Comparison of ENCODE assay signal across 8 mouse cellular contexts in the genomic region with DNA sequence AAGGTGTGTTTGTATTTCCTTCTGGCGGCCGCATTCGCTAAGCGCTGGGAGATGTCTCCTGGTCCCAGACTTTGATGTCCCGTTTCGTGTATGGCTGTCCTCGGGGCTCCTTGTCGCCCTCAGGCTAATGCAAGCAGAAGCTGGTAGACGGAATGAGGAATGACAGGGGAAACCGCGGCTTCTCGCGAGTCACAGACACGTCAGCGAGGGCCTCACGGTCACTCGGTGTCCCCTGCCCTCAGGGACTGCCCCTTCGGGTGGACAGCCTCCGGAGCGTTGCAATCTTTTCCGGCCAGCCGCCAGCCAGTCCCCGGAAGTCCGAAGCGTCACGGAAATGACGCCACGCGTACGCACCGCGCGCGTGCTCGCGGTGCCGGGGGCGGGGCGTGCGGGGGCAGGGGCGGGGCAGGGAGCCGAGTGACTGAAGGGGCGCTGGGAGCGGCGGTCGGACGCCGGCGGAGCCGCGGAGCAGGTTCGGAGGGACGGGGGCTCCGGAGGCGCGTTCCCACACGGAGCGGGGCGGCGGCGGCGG. TPM values are rescaled to one million over a fixed set of nuclear protein-coding genes. Genes with fewer than 3 reads are reported as not detected.
A peak's percentile ranks its signal among the peaks of the same experiment; 100 is the strongest.
DNase-seq lines count a peak whose midpoint lies in the region; ATAC-seq and TF ChIP-seq lines count a peak whose summit lies in the region.

TSS of gene Rabgef1 (plus strand) at position 376 of the 532 bp plus-strand sequence.

- peaks cover 29% of the 10 kb centered on the region for H3K4me1 ChIP-seq in heart, embryonic 10.5 days
- peaks cover 10% of the 10 kb centered on the region for H3K4me1 ChIP-seq in kidney, embryonic 14.5 days (ENCODE audit: control insufficient read depth, insufficient read depth, low read length)
- H3K4me1 ChIP-seq in limb, embryonic 14.5 days (ENCODE audit: control insufficient read depth, insufficient read depth, low read length) = peaks cover 7% of the 10 kb centered on the region
- H3K4me1 ChIP-seq in midbrain, embryonic 16.5 days (ENCODE audit: control insufficient read depth, insufficient read depth, low read length) = peaks cover 26% of the 10 kb centered on the region
- H3K4me1 ChIP-seq in spleen, adult 2 months (ENCODE audit: control insufficient read depth, insufficient read depth, insufficient read length) = peaks cover 11% of the 10 kb centered on the region; the same call in 1 of the 2 replicates

- H3K4me2 ChIP-seq in kidney, embryonic 14.5 days (replicated peaks; ENCODE audit: low read depth, low read length) = peak within 1 kb of the TSS; percentile 81
- H3K4me2 ChIP-seq in limb, embryonic 14.5 days (replicated peaks; ENCODE audit: low read depth, low read length, severe bottlenecking) = peak within 1 kb of the TSS; percentile 76
- peak within 1 kb of the TSS; percentile 91 for H3K4me2 ChIP-seq in midbrain, embryonic 16.5 days (ENCODE audit: low read length)

- peak; percentile 79 for ATAC-seq in erythroblast, adult 5-6 weeks (replicated peaks; ENCODE audit: low FRiP score, poor library complexity, severe bottlenecking)
- ATAC-seq in kidney, embryonic 14.5 days (ENCODE audit: low FRiP score, low TSS enrichment) = peak; percentile 98
- ATAC-seq in limb, embryonic 14.5 days (ENCODE audit: low FRiP score, low read depth) = peak; percentile 96
- peak; percentile 95 for ATAC-seq in midbrain, embryonic 16.5 days

- H3K4me3 ChIP-seq in heart, embryonic 10.5 days = peak within 1 kb of the TSS; percentile 93
- peak within 1 kb of the TSS; percentile 94 for H3K4me3 ChIP-seq in kidney, embryonic 14.5 days (ENCODE audit: low read length)
- peak within 1 kb of the TSS; percentile 92 for H3K4me3 ChIP-seq in limb, embryonic 14.5 days (replicated peaks; ENCODE audit: low read length)
- H3K4me3 ChIP-seq in midbrain, embryonic 16.5 days (ENCODE audit: low read depth, low read length) = peak within 1 kb of the TSS; percentile 98
- H3K4me3 ChIP-seq in spleen, adult 2 months (ENCODE audit: extremely low read depth, insufficient read depth, insufficient read length) = peak within 1 kb of the TSS; percentile 79

- peak; percentile 87 for TF ChIP-seq POLR2A in brain, embryonic 14.5 days (IDR thresholded peaks at IDR 0.05; ENCODE audit: borderline replicate concordance, extremely low read depth, insufficient read depth, insufficient read length, poor library complexity, severe bottlenecking)
- TF ChIP-seq POLR2A in limb, embryonic 14.5 days (IDR thresholded peaks at IDR 0.05; ENCODE audit: borderline replicate concordance, extremely low read depth, insufficient read depth, insufficient read length) = peak; percentile 97
- peak; percentile 97 for TF ChIP-seq POLR2A in spleen, adult 2 months (IDR thresholded peaks at IDR 0.05; ENCODE audit: low read depth, low read length)

- WGBS in heart, embryonic 10.5 days = under 1% methylated on average over 60 of the region's 62 CpGs
- under 1% methylated on average over 57 of the region's 62 CpGs for whole genome bisulfite sequencing in kidney, embryonic 14.5 days
- under 1% methylated on average over 30 of the region's 62 CpGs for WGBS in limb, embryonic 14.5 days
- under 1% methylated on average over 41 of the region's 62 CpGs for WGBS in midbrain, embryonic 16.5 days
- 2% methylated on average over 46 of the region's 62 CpGs for WGBS in spleen, adult 2 months

- no peaks in the 10 kb centered on the region for H3K9me3 ChIP-seq in heart, embryonic 10.5 days
- no peaks in the 10 kb centered on the region for H3K9me3 ChIP-seq in kidney, embryonic 14.5 days (ENCODE audit: control insufficient read depth, low read length)
- no peaks in the 10 kb centered on the region for H3K9me3 ChIP-seq in limb, embryonic 14.5 days (ENCODE audit: control insufficient read depth, low read length)
- H3K9me3 ChIP-seq in midbrain, embryonic 16.5 days (replicated peaks; ENCODE audit: control insufficient read depth, low read length, poor library complexity, severe bottlenecking) = no peaks in the 10 kb centered on the region

- H3K36me3 ChIP-seq in heart, embryonic 10.5 days = no peaks in the 10 kb centered on the region
- no peaks in the 10 kb centered on the region for H3K36me3 ChIP-seq in kidney, embryonic 14.5 days (ENCODE audit: control insufficient read depth, insufficient read depth, low read length)
- no peaks in the 10 kb centered on the region for H3K36me3 ChIP-seq in limb, embryonic 14.5 days (ENCODE audit: control insufficient read depth, insufficient read depth, low read length)
- H3K36me3 ChIP-seq in midbrain, embryonic 16.5 days (ENCODE audit: control insufficient read depth, insufficient read depth, low read length) = no peaks in the 10 kb centered on the region
- no peaks in the 10 kb centered on the region for H3K36me3 ChIP-seq in spleen, adult 2 months (ENCODE audit: control insufficient read depth, insufficient read depth, low read length)

- DNase-seq in B cell, adult 2 months = peak; percentile 91 to 94
- peak; percentile 93 for DNase-seq in brain, embryonic 14.5 days (ENCODE audit: low read depth)
- peak; percentile 97 for DNase-seq in heart, embryonic 10.5 days (ENCODE audit: low spot score)
- peak; percentile 81 for DNase-seq in limb, embryonic 14.5 days (ENCODE audit: low spot score)
- DNase-seq in spleen, adult 2 months (ENCODE audit: low read depth in 1 of 2, low spot score in 2 of 2) = peak; percentile 70 to 84

- no peak for TF ChIP-seq CTCF in brain, embryonic 14.5 days (IDR thresholded peaks at IDR 0.05; ENCODE audit: borderline replicate concordance, extremely low read depth, insufficient read depth, insufficient read length)
- no peak for TF ChIP-seq CTCF in spleen, adult 2 months (IDR thresholded peaks at IDR 0.05; ENCODE audit: extremely low read depth, insufficient read depth, insufficient read length, insufficient replicate concordance)

- peak within 1 kb of the TSS; percentile 93 for H3K9ac ChIP-seq in kidney, embryonic 14.5 days (ENCODE audit: low read depth, low read length)
- H3K9ac ChIP-seq in limb, embryonic 14.5 days (ENCODE audit: low read depth, low read length, severe bottlenecking) = peak within 1 kb of the TSS; percentile 93
- peak within 1 kb of the TSS; percentile 94 for H3K9ac ChIP-seq in midbrain, embryonic 16.5 days (ENCODE audit: low read depth, low read length)

- no peaks in the 10 kb centered on the region for H3K27me3 ChIP-seq in heart, embryonic 10.5 days (ENCODE audit: insufficient read depth, poor library complexity, severe bottlenecking)
- no peaks in the 10 kb centered on the region for H3K27me3 ChIP-seq in kidney, embryonic 14.5 days (ENCODE audit: control insufficient read depth, insufficient read depth, low read length)
- no peaks in the 10 kb centered on the region for H3K27me3 ChIP-seq in limb, embryonic 14.5 days (ENCODE audit: control insufficient read depth, insufficient read depth, low read length)
- no peaks in the 10 kb centered on the region for H3K27me3 ChIP-seq in midbrain, embryonic 16.5 days (ENCODE audit: control insufficient read depth, insufficient read depth, low read depth, low read length)
- no peaks in the 10 kb centered on the region for H3K27me3 ChIP-seq in spleen, adult 2 months (ENCODE audit: control insufficient read depth, insufficient read depth, low read length)

- peak within 1 kb of the TSS; percentile 93 for H3K27ac ChIP-seq in heart, embryonic 10.5 days
- peak within 1 kb of the TSS; percentile 81 for H3K27ac ChIP-seq in kidney, embryonic 14.5 days (ENCODE audit: low read depth, low read length)
- peak within 1 kb of the TSS; percentile 72 for H3K27ac ChIP-seq in limb, embryonic 14.5 days (replicated peaks; ENCODE audit: low read depth, low read length)
- peak within 1 kb of the TSS; percentile 90 for H3K27ac ChIP-seq in midbrain, embryonic 16.5 days (ENCODE audit: low read length)
- H3K27ac ChIP-seq in spleen, adult 2 months (ENCODE audit: insufficient read depth, low read length) = peak within 1 kb of the TSS; percentile 94

RNA-seq across cellular contexts. Expression of gene Rabgef1, which starts in this region (rescaled TPM):
- polyA plus RNA-seq in brain, embryonic 14.5 days (2012; rRNA removed) = 32.2 and 34.5 TPM in 2 replicates
- total RNA-seq in erythroblast, adult 5-6 weeks (2015; ENCODE audit: low replicate concordance) = 15.7 and 43.2 TPM in 2 replicates
- 40.7 and 47.1 TPM in 2 replicates for total RNA-seq in erythroblast, adult 5-6 weeks (2017; ENCODE audit: low replicate concordance)
- polyA plus RNA-seq in heart, embryonic 10.5 days (2016; fragmentation: Nextera tagmentation; extraction: Ambion mirVana) = 21.2 and 25.5 TPM in 2 replicates
- polyA plus RNA-seq in kidney, embryonic 14.5 days (2014; fragmentation: Nextera tagmentation; extraction: Ambion mirVana) = 21.0 and 26.7 TPM in 2 replicates
- polyA plus RNA-seq in limb, embryonic 14.5 days (2012; rRNA removed) = 20.2 and 21.7 TPM in 2 replicates
- polyA plus RNA-seq in limb, embryonic 14.5 days (2014; fragmentation: Nextera tagmentation; extraction: Ambion mirVana) = 19.4 and 24.2 TPM in 2 replicates
- 46.7 and 48.7 TPM in 2 replicates for polyA plus RNA-seq in midbrain, embryonic 16.5 days (2015; fragmentation: Nextera tagmentation; extraction: Ambion mirVana)
- polyA plus RNA-seq in spleen, adult 2 months (2012; rRNA removed) = 16.4 and 17.6 TPM in 2 replicates

Comparison
In these comparisons a context has a peak if more than half of its experiments do, and no peak if none do; other contexts are left out.
1. Peak in every context shown above with its lines: DNase-seq, ATAC-seq, H3K4me3 ChIP-seq and H3K27ac ChIP-seq.